Mouse (Mus musculus): Measurements from ENCODE around the gene Pigg.
"Not testable (repeated sequence)": the region's sequence is repeated elsewhere in the genome, so short reads cannot be mapped to it uniquely, and the experiment has no call there.

The Pigg gene

DNA sequence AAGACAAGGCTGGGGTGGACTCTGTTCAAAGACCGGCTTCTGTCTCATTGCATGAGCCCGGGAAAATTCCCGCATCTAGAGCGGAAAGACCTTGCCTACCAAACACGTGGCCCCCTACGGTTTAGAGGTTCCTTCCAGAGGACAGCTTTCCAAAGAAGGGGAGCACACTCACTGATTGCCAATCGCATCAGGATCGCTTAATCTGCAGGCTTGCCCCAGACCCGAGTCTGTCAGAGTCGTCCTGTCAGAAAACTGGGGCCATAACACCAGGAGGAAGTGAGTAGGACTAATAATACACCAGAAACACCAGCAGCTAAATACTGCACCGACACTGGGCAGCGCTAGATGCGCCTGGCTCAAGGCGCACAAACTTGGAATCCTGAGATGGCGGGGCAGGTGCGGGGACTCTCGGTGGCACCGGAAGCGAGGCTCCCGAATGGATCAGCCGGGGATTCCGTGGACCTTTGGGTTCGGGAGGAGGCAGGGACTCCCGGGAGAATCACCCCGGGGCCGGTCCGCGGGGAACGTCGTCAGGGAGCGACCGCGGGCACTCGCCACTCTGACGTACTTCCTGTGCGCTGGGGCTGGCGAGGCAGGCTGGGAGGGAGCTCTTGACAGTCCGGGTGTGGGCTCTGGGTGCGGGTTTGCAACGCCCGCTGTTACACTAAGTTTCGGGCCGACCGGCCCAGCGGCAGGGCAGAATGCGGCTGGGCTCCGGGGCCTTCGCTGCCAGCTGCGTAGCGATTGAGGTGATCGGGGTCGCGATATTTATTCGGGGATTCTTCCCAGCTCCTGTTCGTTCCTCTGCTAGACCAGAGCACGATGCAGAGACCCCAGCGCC is at the start of gene Pigg:
Pigg (plus strand) TSS at position 386 of the 841 bp plus-strand sequence.
- DNase-seq (ENCODE audit: low read depth, low spot score): peak; percentile 96

DNA sequence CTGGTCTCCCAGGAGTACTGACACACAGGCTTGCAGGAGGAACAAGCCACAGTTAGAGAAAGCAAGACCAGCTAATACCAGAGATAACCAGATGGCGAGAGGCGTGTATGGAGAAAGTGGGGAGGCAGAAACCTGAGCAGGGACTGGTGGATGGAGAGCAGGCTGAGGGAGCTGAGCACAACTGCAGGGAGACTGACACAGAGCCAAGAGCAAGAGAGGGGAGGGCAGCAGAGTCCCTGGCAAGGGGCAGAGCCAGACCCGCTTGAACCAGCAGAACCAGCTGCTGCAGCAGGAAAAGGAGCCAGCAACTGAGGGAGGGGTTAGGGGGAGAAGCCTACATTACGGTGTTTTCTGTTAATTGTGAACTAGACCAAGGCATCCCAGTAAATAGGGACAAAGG is 49.7 kb upstream of the Pigg start:
- no peak for DNase-seq (ENCODE audit: low read depth, low spot score)

DNA sequence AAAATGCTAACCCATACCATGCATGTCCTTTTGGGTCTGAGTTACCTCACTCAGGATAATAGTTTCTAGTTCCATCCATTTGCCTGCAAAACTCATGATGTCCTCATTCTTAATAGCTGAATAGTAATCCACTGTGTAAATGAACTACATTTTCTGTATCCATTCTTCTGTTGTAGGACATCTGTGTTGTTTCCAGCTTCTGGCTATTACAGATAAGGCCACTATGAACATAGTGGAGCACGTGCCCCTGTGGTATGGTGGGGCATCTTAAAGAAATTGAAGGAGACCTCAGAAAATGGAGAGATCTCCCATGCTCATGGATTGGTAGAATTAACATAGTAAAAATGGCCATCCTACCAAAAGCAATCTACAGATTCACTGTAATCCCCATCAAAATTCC is 48.6 kb upstream of the Pigg start:
- not testable (repeated sequence) for DNase-seq (ENCODE audit: low read depth, low spot score)

DNA sequence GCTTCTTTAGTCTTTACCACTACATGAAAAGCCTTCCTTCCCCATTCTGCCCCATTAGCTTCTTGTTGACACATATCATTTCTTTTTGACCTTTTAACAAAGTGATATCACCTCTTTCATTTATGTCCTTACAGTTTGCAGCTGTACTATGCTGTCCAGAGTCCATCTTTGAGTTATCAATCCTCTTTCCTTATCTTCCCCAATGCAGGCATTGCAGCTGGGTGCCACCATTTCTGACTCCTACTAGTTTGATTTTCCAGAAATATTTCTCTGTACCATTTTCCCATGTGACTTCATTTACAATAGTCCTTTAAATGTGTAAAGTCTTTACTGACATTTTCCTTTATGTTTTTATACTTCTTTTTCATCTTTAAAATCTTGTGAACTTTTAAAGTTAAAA is 45.4 kb upstream of the Pigg start:
- DNase-seq (ENCODE audit: low read depth, low spot score): no peak

DNA sequence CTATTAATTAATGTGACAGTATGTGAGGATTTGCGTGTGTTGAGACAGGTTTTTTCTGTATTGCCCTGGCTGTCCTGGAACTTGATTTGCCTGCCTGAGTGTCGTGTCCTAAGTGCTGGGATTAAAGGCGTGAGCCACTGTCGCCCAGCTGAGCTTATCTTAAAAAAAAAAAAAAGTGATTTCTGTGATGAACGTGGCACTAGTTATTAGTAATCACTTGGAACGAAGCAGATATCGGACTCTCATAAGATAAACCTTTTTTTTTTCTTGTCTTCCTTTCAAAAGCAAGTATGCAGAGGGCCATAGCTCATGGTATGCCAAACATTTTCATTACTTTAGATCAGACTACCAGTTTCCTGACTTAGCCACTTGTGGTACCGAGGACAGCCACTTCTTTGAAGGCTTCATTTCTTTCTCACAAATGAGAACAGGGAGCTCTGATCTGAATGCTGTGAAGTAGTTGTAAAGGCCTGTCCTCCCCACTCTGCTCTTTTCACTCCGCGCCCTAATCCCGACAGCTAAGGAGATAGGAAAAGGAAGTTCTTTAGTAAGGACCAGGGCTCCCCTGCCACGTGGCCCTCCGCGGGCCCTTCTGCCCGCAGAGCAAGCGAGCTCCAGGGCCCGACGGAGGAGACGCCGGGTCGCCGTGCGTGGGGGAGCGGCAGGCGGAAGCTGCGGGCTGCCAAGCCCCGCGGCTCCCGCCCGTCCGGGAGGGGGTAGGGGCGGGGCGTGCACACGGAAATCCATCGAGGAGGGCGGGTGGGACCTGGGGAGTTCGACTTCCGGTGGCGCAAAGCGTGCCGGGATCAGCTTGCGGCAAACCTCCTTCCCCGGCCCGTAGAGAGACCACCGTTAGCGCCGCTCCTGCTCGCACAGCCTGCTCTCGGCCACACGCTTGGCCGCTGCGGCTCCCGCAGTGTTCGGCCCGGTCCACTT is 44.0 kb upstream of the Pigg start, which contains the start of gene Dr1:
Dr1 (plus strand) TSS at position 771 of the 936 bp plus-strand sequence.
- DNase-seq (ENCODE audit: low read depth, low spot score): peak; percentile 94

DNA sequence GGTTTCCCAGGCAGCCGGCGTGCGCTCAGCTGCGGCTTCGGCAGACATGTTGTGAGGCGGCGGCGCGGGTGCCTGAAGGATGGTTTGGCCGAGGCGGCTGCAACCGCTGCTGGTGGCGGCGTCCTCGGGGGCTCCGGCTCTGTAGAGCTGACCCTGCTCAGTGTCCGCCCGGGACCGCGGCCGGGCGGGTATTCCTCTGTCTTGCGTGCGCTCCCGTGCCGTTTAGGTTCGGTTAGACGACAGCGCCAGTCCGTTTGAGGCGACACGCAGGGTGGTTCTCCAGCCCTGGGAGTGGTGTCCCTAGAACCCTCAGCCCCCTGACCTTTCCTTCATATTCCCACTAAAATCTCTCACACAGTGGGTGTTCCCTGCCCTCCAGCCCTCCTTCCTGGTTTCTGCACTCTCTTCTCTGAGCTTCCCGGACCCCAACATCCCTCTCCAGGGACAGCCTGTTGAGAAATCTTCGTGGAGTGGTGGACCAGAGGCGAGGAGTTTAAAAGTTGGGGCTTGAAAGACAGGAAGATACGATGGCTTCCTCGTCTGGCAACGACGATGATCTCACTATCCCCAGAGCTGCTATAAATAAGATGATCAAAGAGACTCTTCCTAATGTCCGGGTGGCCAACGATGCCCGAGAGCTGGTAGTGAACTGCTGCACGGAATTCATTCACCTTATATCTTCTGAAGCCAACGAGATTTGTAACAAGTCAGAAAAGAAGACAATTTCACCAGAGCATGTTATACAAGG is 43.2 kb upstream of the Pigg start:
- no peak for DNase-seq (ENCODE audit: low read depth, low spot score)

DNA sequence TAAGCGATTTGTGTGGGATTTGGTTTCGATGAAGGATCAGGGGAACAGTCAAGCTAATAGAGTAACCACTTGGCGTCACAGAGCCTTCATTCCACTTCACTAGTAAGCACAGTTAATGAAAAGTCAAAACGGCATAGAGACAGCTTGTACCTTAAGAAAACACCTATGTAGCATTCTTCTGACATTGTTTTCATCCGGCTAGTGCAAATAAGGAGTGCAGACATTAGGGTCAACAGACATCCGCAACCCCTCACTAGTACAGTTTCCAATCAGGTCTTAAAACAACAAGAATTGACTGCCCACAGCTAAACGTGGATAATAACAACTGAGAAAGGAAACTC is 42.6 kb upstream of the Pigg start:
- DNase-seq (ENCODE audit: low read depth, low spot score): peak; percentile 48

DNA sequence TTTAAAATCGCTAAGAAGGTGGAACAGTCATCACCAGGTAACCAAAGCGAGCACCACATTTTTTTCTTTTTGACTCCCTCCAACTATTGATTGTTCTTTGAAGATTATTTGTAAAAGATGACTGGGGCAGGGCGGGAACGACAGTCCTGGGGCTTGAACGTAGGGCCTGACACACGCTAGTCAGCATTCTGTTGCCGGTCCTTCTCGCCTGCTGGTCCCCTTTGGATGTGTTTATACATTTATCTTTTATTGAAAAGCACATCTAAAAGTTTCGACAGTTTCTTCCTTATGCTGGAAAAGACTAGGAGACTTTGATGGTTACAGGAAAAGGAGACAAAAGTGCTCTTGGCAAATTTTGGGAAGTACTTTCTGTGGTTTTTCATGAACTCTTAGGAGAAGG is 42.0 kb upstream of the Pigg start:
- peak; percentile 53 for DNase-seq (ENCODE audit: low read depth, low spot score)

DNA sequence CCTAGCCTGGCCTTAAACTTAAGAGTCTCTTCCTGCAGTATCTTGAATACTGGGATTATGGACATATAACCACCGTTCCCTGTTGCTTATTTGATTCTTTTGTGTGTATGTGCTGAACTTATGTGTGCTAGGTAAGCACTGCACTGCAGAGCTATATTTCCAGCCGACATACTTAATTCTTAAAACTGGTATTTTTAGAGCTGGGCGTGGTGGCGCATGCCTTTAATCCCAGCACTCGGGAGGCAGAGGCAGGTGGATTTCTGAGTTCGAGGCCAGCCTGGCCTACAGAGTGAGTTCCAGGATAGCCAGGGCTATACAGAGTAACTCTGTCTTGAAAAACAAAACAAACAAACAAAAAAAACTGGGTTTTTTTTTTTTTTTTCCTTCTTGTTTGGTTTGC is 41.1 kb upstream of the Pigg start:
- not testable (repeated sequence) for DNase-seq (ENCODE audit: low read depth, low spot score)

DNA sequence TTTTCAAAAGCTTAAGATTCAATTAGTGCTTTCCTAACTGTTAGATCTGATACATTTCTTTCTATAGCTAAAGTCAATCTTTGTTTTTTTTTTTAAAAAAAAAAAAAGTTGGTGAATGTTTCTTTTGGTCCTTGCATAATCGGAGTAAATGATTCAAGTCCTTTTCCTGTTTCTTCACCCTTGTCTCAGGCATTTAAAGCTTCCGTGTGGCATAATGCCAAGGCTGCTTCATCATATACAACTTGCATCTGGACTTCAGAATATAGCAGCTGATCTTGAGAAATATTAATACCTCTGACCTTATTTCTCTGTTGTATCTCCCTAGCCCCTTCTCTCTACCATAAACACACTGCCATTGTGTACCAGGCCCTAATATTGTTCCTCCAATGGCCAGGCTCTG is 25.5 kb upstream of the Pigg start:
- DNase-seq (ENCODE audit: low read depth, low spot score): no peak

DNA sequence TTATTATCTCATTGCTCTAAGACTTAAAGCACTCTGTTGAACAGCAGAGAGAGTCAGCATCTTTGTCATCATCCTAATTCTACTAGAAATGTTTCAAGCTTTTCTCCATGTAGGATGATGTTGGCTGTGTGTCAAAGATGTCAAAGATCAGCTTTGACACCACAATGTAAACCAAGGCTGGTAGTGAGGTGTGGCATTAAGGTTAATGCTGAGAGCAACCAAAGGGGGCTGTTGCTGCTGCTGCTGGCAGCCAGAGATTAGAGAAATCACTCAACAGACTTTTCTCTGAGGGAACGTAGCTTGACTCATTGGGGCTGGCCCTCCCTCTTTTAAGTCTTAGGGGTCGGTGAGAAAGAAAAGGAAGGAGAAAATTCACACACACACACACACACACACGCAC is 10.8 kb upstream of the Pigg start:
- DNase-seq (ENCODE audit: low read depth, low spot score): no peak

DNA sequence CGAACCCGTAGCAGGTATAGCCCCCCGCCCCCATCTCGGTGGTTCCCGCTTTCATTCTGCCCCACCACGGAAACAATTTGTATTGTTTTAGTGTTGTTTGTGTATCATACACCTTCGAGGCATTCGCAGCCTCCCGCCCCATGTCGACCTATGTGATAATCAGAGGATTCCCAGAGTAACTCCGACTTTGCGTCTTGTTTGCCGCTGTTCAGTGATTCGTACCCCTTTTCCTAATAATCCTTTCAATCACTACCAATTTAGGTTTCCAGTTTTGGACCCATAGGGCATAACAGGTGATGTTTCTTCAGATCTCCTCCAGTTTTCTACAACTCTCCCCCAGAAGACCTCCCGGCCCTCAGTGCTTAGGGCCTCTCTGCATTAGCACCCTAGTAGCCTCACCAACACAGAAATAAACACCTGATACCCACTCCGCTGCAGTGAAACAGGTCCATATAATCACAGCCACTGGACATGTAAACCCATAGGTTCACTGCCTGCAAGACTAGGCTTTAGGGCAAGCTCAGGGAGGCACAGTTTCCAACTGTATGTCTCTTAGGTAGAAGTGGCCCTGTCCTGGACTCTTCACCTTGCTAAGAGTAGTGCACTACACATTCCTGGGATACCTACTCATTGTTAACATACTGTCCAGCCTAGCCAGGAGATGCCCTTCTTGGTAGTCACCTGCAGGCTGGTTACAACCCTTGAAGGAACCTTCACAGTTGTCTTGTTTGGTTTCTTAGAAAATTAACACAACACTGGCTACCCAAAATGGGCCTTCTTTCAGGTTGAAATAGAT is 854 bp downstream of the Pigg start:
- DNase-seq (ENCODE audit: low read depth, low spot score): no peak

DNA sequence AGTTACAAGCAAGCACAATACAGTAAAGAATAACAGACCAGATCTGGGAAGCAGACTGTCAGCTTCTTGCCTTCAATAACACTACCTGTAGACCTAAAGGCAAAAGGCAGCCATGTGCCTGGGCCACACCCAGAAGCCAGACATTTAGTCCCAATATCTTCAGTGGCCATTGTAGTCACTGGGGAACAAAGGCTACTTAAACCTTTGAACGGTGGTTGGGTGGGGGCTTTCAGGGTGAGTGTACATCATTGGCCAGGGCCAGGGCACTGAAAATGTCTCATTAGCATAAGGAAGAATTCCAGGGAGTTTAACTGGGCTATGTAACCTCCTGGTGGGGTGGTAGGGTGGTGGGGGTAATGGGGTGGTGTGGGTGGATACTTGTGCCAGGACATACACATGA is 18.6 kb downstream of the Pigg start:
- no peak for DNase-seq (ENCODE audit: low read depth, low spot score)

DNA sequence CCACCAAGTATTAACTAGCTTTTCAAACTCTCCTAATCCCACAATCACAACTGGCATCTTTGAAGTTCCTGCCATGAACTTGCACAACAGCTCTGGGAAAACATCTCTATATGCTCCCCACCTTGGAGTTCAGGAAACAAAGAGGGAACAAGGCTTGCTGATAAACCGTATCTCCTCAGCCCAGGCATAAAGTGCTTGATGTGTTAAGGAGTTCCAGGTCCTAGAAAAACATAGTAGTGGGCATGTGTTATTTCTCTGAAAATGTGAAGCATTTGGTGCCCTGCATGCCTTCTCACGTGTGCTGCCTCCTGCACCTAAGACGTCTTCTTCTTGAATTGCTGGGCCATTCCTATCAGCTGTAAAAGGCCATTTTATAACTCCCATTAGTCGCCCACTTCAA is 25.0 kb downstream of the Pigg start:
- no peak for DNase-seq (ENCODE audit: low read depth, low spot score)

DNA sequence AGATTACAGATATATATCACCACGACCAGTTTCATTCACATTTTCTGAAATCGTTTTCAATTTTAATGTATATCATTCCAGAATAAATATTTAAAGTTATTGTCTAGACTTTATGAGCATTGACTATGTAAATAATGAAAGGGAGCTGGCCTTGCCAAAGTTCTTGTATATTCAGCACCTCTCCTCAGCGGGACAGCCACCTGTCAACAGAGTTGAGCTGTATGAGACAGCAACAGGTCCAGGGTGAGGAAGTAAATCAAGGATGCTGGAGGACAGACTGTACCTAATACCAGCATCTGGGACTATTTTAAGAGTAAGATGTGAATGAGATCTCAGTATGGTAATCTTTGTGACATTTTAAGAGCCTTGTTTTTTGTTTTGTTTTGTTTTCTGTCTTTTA is 25.6 kb downstream of the Pigg start:
- DNase-seq (ENCODE audit: low read depth, low spot score): no peak

DNA sequence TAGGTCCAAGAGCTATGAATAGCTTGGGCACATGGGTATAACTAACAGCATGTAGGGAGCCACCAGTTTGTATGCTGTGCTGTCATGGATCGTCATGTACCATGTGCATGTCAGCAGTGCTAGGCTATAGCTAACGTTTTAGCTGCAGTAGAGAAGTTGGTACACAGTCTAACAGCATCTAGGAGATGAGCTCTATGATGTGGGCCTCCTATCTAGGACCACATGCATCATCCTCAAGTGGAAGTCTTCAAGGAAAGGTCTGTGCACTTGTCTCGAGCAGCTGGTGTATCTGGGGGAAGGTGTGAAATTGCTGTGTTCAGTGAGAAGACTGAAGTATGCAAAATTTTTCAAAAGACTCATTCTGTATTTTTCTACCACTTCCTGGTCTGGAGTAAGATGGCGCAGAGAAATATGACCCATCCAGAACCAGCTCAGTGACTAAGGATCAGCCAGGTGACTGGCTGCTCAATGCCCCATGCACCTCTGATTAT is 31.3 kb downstream of the Pigg start:
- no peak for DNase-seq (ENCODE audit: low read depth, low spot score)

DNA sequence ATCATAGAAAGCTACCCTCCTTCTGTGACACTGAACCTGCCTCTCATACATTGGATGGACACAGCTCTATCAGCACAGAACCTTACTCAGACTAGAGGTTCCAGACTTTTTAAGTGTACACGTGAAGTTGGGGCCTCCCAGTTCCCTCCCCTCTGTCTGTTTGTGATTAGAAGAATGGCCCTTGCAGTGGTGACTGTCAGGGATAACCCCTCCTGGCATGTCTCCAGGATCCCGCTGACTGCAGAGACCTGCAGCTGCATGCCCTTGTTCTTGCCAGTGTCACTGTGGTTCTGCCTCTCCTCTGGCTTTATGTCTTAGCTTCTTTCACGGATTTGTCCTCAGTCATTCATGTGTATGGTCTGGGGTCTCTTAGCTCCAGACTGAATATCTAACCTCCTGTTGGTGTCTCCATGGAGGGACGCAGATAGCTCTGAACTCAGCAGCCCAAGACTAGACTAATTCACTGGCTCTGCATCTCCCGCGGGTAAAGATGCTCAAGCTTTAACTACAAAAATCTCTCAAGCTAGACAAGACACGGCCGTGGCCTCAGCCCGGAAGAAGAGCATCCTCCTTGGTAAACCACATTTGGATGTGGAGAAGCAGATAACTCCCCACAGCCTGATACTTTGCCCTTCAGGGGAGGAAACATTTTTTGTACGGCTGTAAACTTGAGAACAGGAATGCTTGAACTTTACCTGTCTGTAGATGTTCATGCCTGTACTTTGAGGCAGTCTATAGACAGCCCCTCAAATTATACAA is 33.1 kb downstream of the Pigg start:
- no peak for DNase-seq (ENCODE audit: low read depth, low spot score)

DNA sequence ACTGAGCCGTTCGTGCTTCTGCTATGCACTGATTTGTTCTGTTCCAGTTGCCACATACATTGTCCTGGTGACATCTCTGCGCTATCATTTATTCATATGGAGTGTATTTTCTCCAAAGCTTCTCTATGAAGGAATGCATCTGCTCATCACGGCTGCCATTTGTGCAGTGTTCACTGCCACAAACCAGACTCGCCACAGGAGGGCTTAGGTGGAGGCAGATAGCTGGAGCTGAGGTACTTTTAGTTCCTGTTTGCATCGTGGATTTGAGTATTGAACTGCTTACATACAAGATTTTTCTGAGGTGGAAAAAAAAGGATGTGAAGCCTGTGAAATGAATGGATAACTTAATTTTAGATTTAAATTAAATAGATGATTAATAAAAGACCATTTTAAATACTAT is 35.4 kb downstream of the Pigg start:
- DNase-seq (ENCODE audit: low read depth, low spot score): peak; percentile 58

DNA sequence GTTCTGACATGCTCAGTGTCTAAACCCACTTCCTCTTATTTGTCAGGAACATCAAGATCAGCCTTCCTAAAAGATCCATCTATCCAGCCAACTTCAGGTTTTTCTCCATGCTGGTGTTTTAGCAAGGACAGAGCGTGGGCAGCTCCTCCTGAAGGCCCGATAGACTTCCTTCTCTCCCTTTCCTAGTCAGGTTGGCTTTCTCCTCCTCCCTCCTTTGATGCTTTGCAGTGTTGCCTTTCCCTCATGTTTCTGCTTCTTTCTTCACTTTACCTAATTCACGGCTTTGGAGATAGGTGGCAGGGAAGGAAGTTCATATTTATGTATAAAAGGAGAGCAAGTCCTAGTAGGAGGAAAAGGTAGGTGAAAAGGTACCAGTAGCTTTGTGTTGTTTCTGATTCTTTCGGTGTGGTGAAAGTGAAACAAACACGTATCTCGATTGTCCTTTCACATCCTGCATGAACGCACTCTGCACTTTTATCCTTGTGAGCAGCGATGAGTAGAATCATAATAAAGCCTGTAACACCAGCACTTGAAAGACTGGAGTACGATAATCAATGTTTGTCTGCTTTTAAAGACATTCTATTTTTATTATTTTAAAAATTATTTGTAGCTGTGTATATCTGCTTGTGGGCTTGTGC is 37.2 kb downstream of the Pigg start:
- peak; percentile 78 for DNase-seq (ENCODE audit: low read depth, low spot score)

DNA sequence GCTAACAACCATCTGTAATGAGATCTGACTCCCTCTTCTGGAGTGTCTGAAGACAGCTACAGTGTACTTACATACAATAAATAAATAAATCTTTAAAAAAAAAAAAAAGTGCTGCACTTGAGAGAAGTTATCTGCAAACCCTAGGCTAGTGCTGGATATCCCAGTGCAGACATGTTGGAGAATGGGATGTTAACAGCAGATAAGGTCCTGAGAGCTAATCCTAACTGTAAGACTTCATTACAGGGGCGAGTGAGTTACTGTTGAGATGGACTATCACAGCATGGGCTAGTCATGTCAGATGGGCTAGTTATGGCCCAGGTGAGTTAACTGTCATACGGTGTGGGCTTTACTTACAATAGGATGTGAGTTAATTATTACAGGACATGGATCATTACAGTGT is 41.6 kb downstream of the Pigg start:
- no peak for DNase-seq (ENCODE audit: low read depth, low spot score)
